15 mouse cellular contexts compared by ENCODE assay signal in genomic region chrX:143097551-143097950, GRCm38 (mm10). TPM values are rescaled to one million over a fixed set of nuclear protein-coding genes. Genes with fewer than 3 reads are reported as not detected.
"Had no signal": no experiment of that assay in that cellular context is flagged by ENCODE, and none has a peak within 500 bp of the region (broad histone marks: within the 10 kb centered on the region; RNA-seq: fewer than 3 reads in every experiment).

No protein-coding gene starts in this region.

- DNase-seq: kidney, adult 18-20 months; kidney, adult 9 months; kidney, postnatal 14 days; kidney, postnatal 4 days; layer of hippocampus, adult 9-11 months; lung, adult 18-20 months; lung, postnatal 10 days; lung, postnatal 36 days; right cerebral cortex, postnatal 4 days; spleen, adult 18-20 months; thymus, postnatal 25 days had no signal

- ATAC-seq: liver, embryonic 12.5 days; midbrain, embryonic 13.5 days; midbrain, embryonic 16.5 days had no signal

RNA-seq across cellular contexts. Expression of gene Rtl9, which starts 1.8 kb away (rescaled TPM):
- polyA plus RNA-seq: thymus, postnatal 0 days had no signal
